Mouse (Mus musculus) midbrain, embryonic 14.5 days (tissue): Measurements from ENCODE around the gene Cspg5. TPM values are rescaled to one million over a fixed set of nuclear protein-coding genes. Genes with fewer than 3 reads are reported as not detected.

Experiments
- ATAC-seq: fragments of 200-750 bp; cut with Nextera tagmentation; 2 replicates; pipeline ENCODE4 v1.8.0; 2017; ENCODE audit warnings: moderate number of reproducible peaks, moderate library complexity; ENCODE audit not compliant: low FRiP score, low TSS enrichment
- DNase-seq: peaks from one replicate; pipeline ENCODE4 v3.0.0-alpha.2; 2015
- H3K27ac ChIP-seq: fragments of 300-500 bp; sonication (generic); replicated peaks from 2 replicates; pipeline ENCODE4 v1.5.1; 2014; ENCODE audit warnings: mild to moderate bottlenecking, low read depth, low read length, moderate library complexity
- H3K27me3 ChIP-seq: fragments of 300-500 bp; sonication (generic); 2 replicates; pipeline ENCODE4 v1.6.1; 2014; ENCODE audit warnings: low read length, control low read depth, mixed read lengths; ENCODE audit not compliant: control insufficient read depth, insufficient read depth
- H3K36me3 ChIP-seq: fragments of 300-500 bp; sonication (generic); 2 replicates; pipeline ENCODE4 v1.6.1; 2014; ENCODE audit warnings: low read length, control low read depth; ENCODE audit not compliant: control insufficient read depth, insufficient read depth
- H3K4me1 ChIP-seq: fragments of 300-500 bp; sonication (generic); 2 replicates; pipeline ENCODE4 v1.6.1; 2014; ENCODE audit warnings: mild to moderate bottlenecking, antibody characterized with exemption, low read length, control low read depth; ENCODE audit not compliant: control insufficient read depth, insufficient read depth
- H3K4me2 ChIP-seq: fragments of 300-500 bp; sonication (generic); 2 replicates; pipeline ENCODE4 v1.6.1; 2014; ENCODE audit warnings: mild to moderate bottlenecking, low read length, moderate library complexity
- H3K4me3 ChIP-seq: fragments of 300-500 bp; sonication (generic); replicated peaks from 2 replicates; pipeline ENCODE4 v1.5.1; 2014; ENCODE audit warnings: low read depth, low read length
- H3K9ac ChIP-seq: fragments of 300-500 bp; sonication (generic); replicated peaks from 2 replicates; pipeline ENCODE4 v1.6.1; 2014; ENCODE audit warnings: mild to moderate bottlenecking, low read length, moderate library complexity
- H3K9me3 ChIP-seq: fragments of 300-500 bp; sonication (generic); 2 replicates; pipeline ENCODE4 v1.6.1; 2016; ENCODE audit warnings: low read length, control low read depth, mixed read lengths; ENCODE audit not compliant: control insufficient read depth
- WGBS: fragments of 180-500 bp; shearing (Covaris S2); extraction: QIAGEN DNeasy Blood & Tissue Kit; methylation state at CpG from one replicate; pipeline ENCODE4 v1.1.7; 2014; 5-methylcytosine and 5-hydroxymethylcytosine counted together
- polyA plus RNA-seq: library from polyadenylated mRNA; unstranded; fragments of >200 nt; fragmentation: Nextera tagmentation; extraction: Ambion mirVana; gene quantifications from 2 replicates; pipeline ENCODE4 v1.2.1, GENCODE M21; 2014

Gene Cspg5
- polyA plus RNA-seq, 1 experiment from 2014 or later, result 105 TPM

- WGBS, result 35% methylated on average over 12 of the region's 12 CpGs
- no peaks in the 10 kb centered on the region for H3K9me3 ChIP-seq
- DNase-seq, result no peak
- peak overlapping the region; percentile 45; the same call in 1 of the 2 replicates for H3K27ac ChIP-seq
- H3K4me2 ChIP-seq, result no peak overlapping the region
- H3K4me1 ChIP-seq, result no peaks in the 10 kb centered on the region
- ATAC-seq, result no peak
- H3K9ac ChIP-seq, result no peak overlapping the region
- H3K27me3 ChIP-seq, result no peaks in the 10 kb centered on the region
- H3K36me3 ChIP-seq, result no peaks in the 10 kb centered on the region
- H3K4me3 ChIP-seq, result no peak overlapping the region
These were observed 49.7 kb downstream of the Cspg5 start for GRCm38 (mm10) chr9:110293254-110293718.

- no peak overlapping the region for H3K4me3 ChIP-seq
- no peaks in the 10 kb centered on the region for H3K27me3 ChIP-seq
- H3K9ac ChIP-seq, result no peak overlapping the region
- ATAC-seq (no peak), DNase-seq (no peak)
- no peaks in the 10 kb centered on the region for H3K9me3 ChIP-seq
- H3K4me2 ChIP-seq, result no peak overlapping the region
- WGBS, result 84% methylated on average over 13 of the region's 13 CpGs
- 0 out of 2 replicates have a peak overlapping the region, but pooled peaks have one; percentile 45 for H3K27ac ChIP-seq
- no peaks in the 10 kb centered on the region for H3K4me1 ChIP-seq
- H3K36me3 ChIP-seq, result no peaks in the 10 kb centered on the region
These were observed 50.4 kb downstream of the Cspg5 start for GRCm38 (mm10) chr9:110293873-110294415.

- Histone ChIP-seq H3K27me3 (no peaks in the 10 kb centered on the region), H3K36me3 (no peaks in the 10 kb centered on the region), H3K9me3 (no peaks in the 10 kb centered on the region), H3K4me3 (no peak overlapping the region), H3K27ac (no peak overlapping the region), H3K4me2 (no peak overlapping the region), H3K4me1 (no peaks in the 10 kb centered on the region), H3K9ac (no peak overlapping the region)
- no peak for ATAC-seq
- no peak for DNase-seq
- WGBS, result 44% methylated on average over 3 of the region's 3 CpGs
These were observed 51.2 kb downstream of the Cspg5 start for GRCm38 (mm10) chr9:110294786-110295185.

GRCm38 (mm10) chr9:110296867-110297627 lies 53.5 kb downstream of the Cspg5 start:
- Histone ChIP-seq H3K4me3 (no peak overlapping the region), H3K36me3 (no peaks in the 10 kb centered on the region), H3K27ac (no peak overlapping the region), H3K9me3 (no peaks in the 10 kb centered on the region), H3K9ac (no peak overlapping the region), H3K4me2 (no peak overlapping the region), H3K27me3 (no peaks in the 10 kb centered on the region), H3K4me1 (no peaks in the 10 kb centered on the region)
- DNase-seq, result peak; percentile 95
- peak; percentile 55; the same call in 1 of the 2 replicates for ATAC-seq
- WGBS, result 4% methylated on average over 5 of the region's 5 CpGs

- peak overlapping the region; percentile 81 for H3K4me2 ChIP-seq
- peak overlapping the region; percentile 78 for H3K9ac ChIP-seq
- 0 out of 2 replicates have a peak, but pooled peaks cover 5% of the 10 kb centered on the region for H3K4me1 ChIP-seq
- 0 out of 2 replicates have a peak, but pooled peaks cover 6% of the 10 kb centered on the region for H3K36me3 ChIP-seq
- ATAC-seq (peak; percentile 35; the same call in 1 of the 2 replicates), DNase-seq (peak; percentile 72)
- no peaks in the 10 kb centered on the region for H3K9me3 ChIP-seq
- 2% methylated on average over 4 of the region's 4 CpGs for WGBS
- H3K27ac ChIP-seq, result peak overlapping the region; percentile 95
- peak overlapping the region; percentile 59 for H3K4me3 ChIP-seq
- no peaks in the 10 kb centered on the region for H3K27me3 ChIP-seq
These were observed 60.9 kb downstream of the Cspg5 start for GRCm38 (mm10) chr9:110304516-110304915.

- H3K9ac ChIP-seq, result peak within 1 kb of the TSS; percentile 78
- peak; percentile 98 for ATAC-seq
- WGBS, result under 1% methylated on average over 46 of the region's 46 CpGs
These were observed 61.5 kb downstream of the Cspg5 start, which contains the start of gene Elp6 for GRCm38 (mm10) chr9:110304969-110305651. Elp6 (plus strand) TSS chr9:110305173.

GRCm38 (mm10) chr9:110306371-110306770 lies 62.8 kb downstream of the Cspg5 start:
- Histone ChIP-seq H3K9ac (no peak overlapping the region), H3K4me1 (0 out of 2 replicates have a peak, but pooled peaks cover 5% of the 10 kb centered on the region), H3K4me2 (peak overlapping the region; percentile 81; the same call in 1 of the 2 replicates), H3K36me3 (peaks cover 22% of the 10 kb centered on the region), H3K9me3 (no peaks in the 10 kb centered on the region), H3K27ac (no peak overlapping the region), H3K27me3 (no peaks in the 10 kb centered on the region), H3K4me3 (no peak overlapping the region)
- ATAC-seq (no peak), DNase-seq (no peak)
- WGBS, result 93% methylated on average over 5 of the region's 5 CpGs

More at GRCm38 (mm10) chr9:110304969-110305651, 61.5 kb downstream of the Cspg5 start, which contains the start of gene Elp6:
- H3K27ac ChIP-seq, result peak within 1 kb of the TSS; percentile 95
- no peaks in the 10 kb centered on the region for H3K9me3 ChIP-seq
- no peaks in the 10 kb centered on the region for H3K27me3 ChIP-seq
- DNase-seq, result peak; percentile 97
- peak within 1 kb of the TSS; percentile 59 for H3K4me3 ChIP-seq
- H3K4me2 ChIP-seq, result peak within 1 kb of the TSS; percentile 81
- H3K36me3 ChIP-seq, result peaks cover 10% of the 10 kb centered on the region
- H3K4me1 ChIP-seq, result 0 out of 2 replicates have a peak, but pooled peaks cover 5% of the 10 kb centered on the region
